Mouse (Mus musculus): ENCODE data around the gene Prpf19.
A peak's percentile ranks its signal among the peaks of the same experiment; 100 is the strongest.

DNA sequence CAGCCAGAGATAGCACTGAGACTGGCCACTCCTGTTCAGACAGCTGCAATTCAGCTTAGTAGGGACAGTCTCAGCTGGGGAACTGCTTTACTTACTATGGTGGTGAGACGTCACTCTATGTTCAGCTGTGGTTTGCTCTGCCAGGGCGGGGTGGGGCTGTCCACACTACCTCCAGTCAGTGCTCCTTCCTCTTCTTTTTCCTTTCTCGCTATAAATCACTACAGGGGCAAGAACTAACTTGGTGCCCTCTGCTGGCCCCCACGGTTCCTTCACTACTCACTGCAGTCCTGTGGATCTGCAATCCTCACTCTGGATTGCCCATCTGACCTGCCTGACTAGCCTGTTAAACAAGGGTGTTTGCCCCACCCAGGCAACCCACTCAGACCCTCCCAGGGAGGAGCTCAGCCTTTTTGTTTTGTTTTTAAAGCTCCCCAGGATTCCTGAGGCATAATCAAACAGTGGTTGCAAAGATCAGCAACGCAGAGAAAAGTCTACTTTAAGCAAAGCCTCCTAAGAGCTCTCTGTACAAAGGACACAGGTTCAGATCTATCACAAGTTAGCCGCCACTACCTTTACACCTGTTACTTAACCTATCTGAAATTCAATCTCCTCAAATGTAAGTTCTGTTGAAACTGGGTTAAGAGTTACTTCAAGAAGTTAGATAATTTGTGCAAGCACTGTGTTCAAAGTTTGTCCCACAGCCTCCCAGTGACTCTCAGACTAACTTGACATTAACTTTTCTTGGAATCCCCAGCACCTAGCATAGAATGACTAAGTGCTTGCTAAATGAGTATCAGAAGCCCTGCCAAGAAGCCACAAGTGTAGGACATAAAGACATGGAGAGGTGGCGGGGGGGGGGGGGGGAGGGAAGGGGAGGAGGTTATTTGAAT lies 14.7 kb upstream of the Prpf19 start:
- TF ChIP-seq CTCF (IDR thresholded peaks at IDR 0.05) (peak; percentile 72), POLR2A (IDR thresholded peaks at IDR 0.05; ENCODE audit: insufficient read depth, low read depth, low read length) (no peak), EP300 (IDR thresholded peaks at IDR 0.05; ENCODE audit: insufficient read depth, low read depth, low read length) (0 out of 2 replicates have a peak, but pooled peaks have one; percentile 35)
